Mouse (Mus musculus) neural tube, embryonic 11.5 days (tissue): ENCODE results near the gene 5730522E02Rik. TPM values are rescaled to one million over a fixed set of nuclear protein-coding genes. Genes with fewer than 3 reads are reported as not detected.

ENCODE experiments used
- ATAC-seq: fragments of 200-750 bp; cut with Nextera tagmentation; 2 replicates; pipeline ENCODE4 v1.8.0; 2017; ENCODE audit warnings: moderate number of reproducible peaks, mild to moderate bottlenecking, moderate TSS enrichment, moderate library complexity; ENCODE audit not compliant: insufficient read depth, low FRiP score, low TSS enrichment
- DNase-seq: peaks from one replicate; pipeline ENCODE4 v3.0.0-alpha.2; 2015; ENCODE audit warnings: low spot score
- H3K27ac ChIP-seq: fragments of 300-500 bp; sonication (generic); 2 replicates; pipeline ENCODE4 v1.5.1; 2014; ENCODE audit warnings: low read depth, mild to moderate bottlenecking, low read length
- H3K27me3 ChIP-seq: fragments of 300-500 bp; sonication (generic); 2 replicates; pipeline ENCODE4 v1.6.1; 2014; ENCODE audit warnings: mild to moderate bottlenecking, low read length, mixed read lengths; ENCODE audit not compliant: control insufficient read depth, insufficient read depth
- H3K36me3 ChIP-seq: fragments of 300-500 bp; sonication (generic); 2 replicates; pipeline ENCODE4 v1.6.1; 2014; ENCODE audit warnings: mild to moderate bottlenecking, low read length, moderate library complexity, mixed read lengths; ENCODE audit not compliant: control insufficient read depth, insufficient read depth
- H3K4me1 ChIP-seq: fragments of 300-500 bp; sonication (generic); 2 replicates; pipeline ENCODE4 v1.6.1; 2014; ENCODE audit warnings: low read length, mixed read lengths; ENCODE audit not compliant: control insufficient read depth, insufficient read depth
- H3K4me2 ChIP-seq: fragments of 300-500 bp; sonication (generic); 2 replicates; pipeline ENCODE4 v1.6.1; 2014; ENCODE audit warnings: low read depth, mild to moderate bottlenecking, moderate library complexity
- H3K4me3 ChIP-seq: fragments of 300-500 bp; sonication (generic); 2 replicates; pipeline ENCODE4 v1.5.1; 2014; ENCODE audit warnings: low read depth, low read length
- H3K9ac ChIP-seq: fragments of 300-500 bp; sonication (generic); 2 replicates; pipeline ENCODE4 v1.6.1; 2014; ENCODE audit warnings: mild to moderate bottlenecking, low read length
- H3K9me3 ChIP-seq: fragments of 300-500 bp; sonication (generic); 2 replicates; pipeline ENCODE4 v1.6.1; 2016; ENCODE audit warnings: low read length; ENCODE audit not compliant: control insufficient read depth
- WGBS: fragments of 180-500 bp; shearing (Covaris S2); extraction: QIAGEN DNeasy Blood & Tissue Kit; methylation state at CpG from one replicate; pipeline ENCODE4 v1.1.7; 2014; 5-methylcytosine and 5-hydroxymethylcytosine counted together
- microRNA-seq: library from miRNA; unstranded; fragments of <30 nt; microRNA quantifications from one replicate; pipeline ENCODE4, GENCODE M21; 2016
- polyA plus RNA-seq: library from polyadenylated mRNA; unstranded; fragments of >200 nt; fragmentation: Nextera tagmentation; extraction: Ambion mirVana; gene quantifications from 2 replicates; pipeline ENCODE4 v1.2.1, GENCODE M21; 2014

The 5730522E02Rik gene
- polyA plus RNA-seq, 1 experiment from 2014 or later: 4.6 TPM

DNA sequence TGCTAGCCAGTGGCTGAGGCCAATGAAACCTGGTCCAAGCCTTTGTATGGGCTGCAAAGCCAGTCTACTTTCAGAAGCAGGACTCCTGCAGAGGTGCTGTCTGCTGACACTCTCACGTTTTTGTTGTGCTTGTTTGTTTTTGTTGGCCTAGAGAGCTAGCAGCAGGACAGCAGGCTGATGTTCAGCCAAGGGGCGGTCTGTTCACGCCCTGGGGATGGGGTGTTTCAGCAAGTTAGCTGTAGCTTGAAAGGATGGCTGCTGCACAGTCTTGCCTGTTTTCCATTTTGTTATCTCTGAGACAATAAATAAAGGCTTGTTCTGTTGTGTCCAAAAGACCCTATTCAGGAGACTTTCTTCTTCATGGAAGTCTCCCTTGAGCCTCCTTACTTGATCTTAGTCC is 618.3 kb downstream of the 5730522E02Rik start:
- Histone ChIP-seq H3K27ac (no peak overlapping the region), H3K4me3 (no peak overlapping the region), H3K9ac (no peak overlapping the region), H3K4me1 (no peaks in the 10 kb centered on the region), H3K36me3 (no peaks in the 10 kb centered on the region), H3K4me2 (no peak overlapping the region), H3K9me3 (no peaks in the 10 kb centered on the region), H3K27me3 (no peaks in the 10 kb centered on the region)
- ATAC-seq (no peak), DNase-seq (no peak)
- 10% methylated on average over 3 of the region's 3 CpGs for WGBS

DNA sequence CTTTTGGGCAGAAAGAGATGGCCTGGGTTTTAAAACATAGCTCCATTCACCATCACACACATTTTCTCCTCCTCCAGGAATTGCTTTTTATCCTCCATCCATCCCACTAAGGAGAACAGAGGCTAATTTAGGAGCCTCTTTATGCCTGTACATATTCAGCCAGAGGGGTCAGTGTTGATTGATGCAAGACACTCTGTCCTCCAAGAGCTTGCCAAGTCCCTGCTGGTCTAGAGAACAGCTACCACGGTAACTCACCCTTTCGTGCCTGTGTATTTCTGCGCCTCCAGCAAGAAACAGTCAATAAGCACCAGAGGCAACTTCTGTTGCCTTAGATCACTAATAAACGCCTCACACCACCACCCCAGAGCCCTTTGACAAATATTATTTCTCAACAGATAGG is 620.3 kb downstream of the 5730522E02Rik start:
- Histone ChIP-seq H3K4me2 (no peak overlapping the region), H3K9ac (no peak overlapping the region), H3K27me3 (no peaks in the 10 kb centered on the region), H3K27ac (no peak overlapping the region), H3K4me3 (no peak overlapping the region), H3K9me3 (no peaks in the 10 kb centered on the region), H3K36me3 (no peaks in the 10 kb centered on the region), H3K4me1 (no peaks in the 10 kb centered on the region)
- WGBS: 65% methylated on average over 4 of the region's 4 CpGs
- ATAC-seq (no peak), DNase-seq (no peak)

DNA sequence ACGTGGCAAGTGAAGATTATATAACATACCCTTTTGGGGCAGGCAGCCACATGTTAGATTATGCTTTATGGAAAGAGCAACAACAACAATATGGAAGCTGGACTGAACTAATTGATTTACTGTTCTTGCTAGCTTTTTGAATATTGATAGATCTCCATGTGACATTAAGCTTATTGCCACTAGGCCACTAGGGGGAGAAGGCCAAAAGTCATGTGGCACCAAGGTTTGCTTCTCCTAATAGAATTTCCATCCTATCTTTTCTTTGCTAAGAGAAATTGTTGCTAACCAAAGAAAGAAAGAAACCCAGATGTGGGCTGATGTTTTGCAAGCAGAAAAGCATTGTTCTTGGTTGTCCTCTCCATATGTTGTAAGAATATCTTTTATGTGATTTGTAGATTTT is 621.1 kb downstream of the 5730522E02Rik start:
- H3K9me3 ChIP-seq: no peaks in the 10 kb centered on the region
- H3K4me3 ChIP-seq: no peak overlapping the region
- no peak for ATAC-seq
- no peaks in the 10 kb centered on the region for H3K36me3 ChIP-seq
- no peak overlapping the region for H3K27ac ChIP-seq
- H3K9ac ChIP-seq: no peak overlapping the region
- H3K4me2 ChIP-seq: no peak overlapping the region
- no peaks in the 10 kb centered on the region for H3K4me1 ChIP-seq
- 69% methylated on average over 1 of the region's 1 CpGs for WGBS
- no peaks in the 10 kb centered on the region for H3K27me3 ChIP-seq
- no peak for DNase-seq

DNA sequence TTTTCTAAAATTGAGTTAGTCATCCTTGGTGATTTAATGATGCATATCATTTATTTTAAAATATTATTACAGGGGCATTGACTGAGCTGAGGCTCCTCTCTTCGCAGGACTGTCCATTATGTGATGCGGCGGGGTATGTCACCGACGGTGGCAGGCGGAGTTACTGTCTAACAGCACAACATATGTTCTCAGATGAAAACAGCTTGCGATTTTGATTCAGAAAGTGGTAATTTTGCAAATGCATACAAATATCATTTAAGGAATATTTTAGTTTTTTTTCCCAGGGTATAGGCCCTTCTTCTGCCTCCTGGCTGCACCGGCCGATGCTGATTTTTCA is 636.5 kb downstream of the 5730522E02Rik start:
- Histone ChIP-seq H3K9me3 (no peaks in the 10 kb centered on the region), H3K9ac (no peak overlapping the region), H3K36me3 (no peaks in the 10 kb centered on the region), H3K4me2 (no peak overlapping the region), H3K27me3 (no peaks in the 10 kb centered on the region), H3K27ac (no peak overlapping the region), H3K4me1 (no peaks in the 10 kb centered on the region), H3K4me3 (no peak overlapping the region)
- DNase-seq: no peak
- WGBS: 88% methylated on average over 9 of the region's 9 CpGs
- ATAC-seq: no peak

DNA sequence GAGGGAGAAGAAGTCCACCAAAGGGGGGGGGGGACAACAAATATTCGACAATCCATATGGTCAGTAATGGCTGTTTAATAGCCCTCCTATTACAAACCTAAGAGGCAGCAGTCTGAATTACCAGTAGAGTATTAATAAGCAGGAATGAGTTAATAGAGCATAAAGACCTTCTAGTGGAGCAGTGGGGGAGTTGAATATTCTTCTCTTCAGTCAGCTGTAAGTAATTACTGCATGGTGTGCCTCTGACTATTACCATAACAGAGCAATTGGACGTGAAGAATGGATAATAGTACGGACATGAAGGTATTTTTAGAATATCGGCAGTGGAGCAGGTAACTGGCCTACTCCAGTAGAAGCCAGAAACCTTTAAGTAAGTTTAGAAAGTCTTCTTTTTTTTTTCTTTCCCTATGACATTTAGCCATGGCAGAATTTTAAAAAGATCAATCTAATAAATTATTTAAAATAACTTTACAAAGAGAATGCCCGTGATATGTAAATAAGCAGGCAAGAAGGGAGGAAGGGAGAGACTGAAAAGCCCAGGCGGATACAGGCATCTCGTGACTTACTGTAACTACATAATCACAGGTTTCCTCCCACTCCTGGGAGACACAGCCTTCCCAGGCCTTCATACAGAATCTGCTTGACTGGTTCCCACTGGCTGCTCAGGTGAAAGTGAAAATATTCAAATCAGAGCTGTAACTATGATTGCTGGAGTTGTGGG is 637.0 kb downstream of the 5730522E02Rik start:
- ATAC-seq: no peak
- DNase-seq: no peak
- no peak overlapping the region for H3K4me2 ChIP-seq
- no peaks in the 10 kb centered on the region for H3K27me3 ChIP-seq
- H3K9ac ChIP-seq: no peak overlapping the region
- 66% methylated on average over 7 of the region's 7 CpGs for WGBS
- no peak overlapping the region for H3K4me3 ChIP-seq
- no peaks in the 10 kb centered on the region for H3K4me1 ChIP-seq
- H3K9me3 ChIP-seq: no peaks in the 10 kb centered on the region
- no peak overlapping the region for H3K27ac ChIP-seq
- no peaks in the 10 kb centered on the region for H3K36me3 ChIP-seq

DNA sequence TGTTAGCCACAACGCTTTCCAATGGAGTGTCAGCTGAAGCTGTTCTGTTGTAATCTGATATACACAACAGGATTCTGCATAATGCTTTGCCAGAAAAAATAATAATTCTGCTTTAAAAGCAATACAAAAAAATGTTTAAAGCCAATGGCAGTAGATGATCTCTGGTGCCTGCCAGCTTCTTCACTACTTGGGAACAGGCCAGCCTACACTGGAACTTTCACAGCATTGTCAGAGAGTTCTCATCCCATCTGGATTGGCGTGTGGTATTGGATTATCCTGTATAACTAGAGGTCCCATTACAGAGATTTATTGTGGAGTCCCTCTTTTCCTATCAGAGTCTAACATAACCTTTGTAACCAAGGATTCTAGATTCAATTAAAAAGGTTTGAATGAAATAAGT is 639.2 kb downstream of the 5730522E02Rik start:
- Histone ChIP-seq H3K27me3 (no peaks in the 10 kb centered on the region), H3K27ac (no peak overlapping the region), H3K4me2 (no peak overlapping the region), H3K9me3 (no peaks in the 10 kb centered on the region), H3K4me1 (no peaks in the 10 kb centered on the region), H3K9ac (no peak overlapping the region), H3K36me3 (no peaks in the 10 kb centered on the region), H3K4me3 (no peak overlapping the region)
- DNase-seq (no peak), ATAC-seq (no peak)
- 78% methylated on average over 2 of the region's 2 CpGs for WGBS

Small RNAs within 50 kb of the gene (microRNA-seq; reads per million reads assigned to microRNA genes)
- gene Mir6372: not detected

Other genes with a start within 250 kb of the 5730522E02Rik start
- 23.6 and 26.9 TPM in 2 replicates for gene Fancl, start 175.4 kb upstream of the 5730522E02Rik start, polyA plus RNA-seq